Mouse (Mus musculus) lung, postnatal 0 days (tissue): ENCODE results near the gene Cadps. TPM values are rescaled to one million over a fixed set of nuclear protein-coding genes. Genes with fewer than 3 reads are reported as not detected.

Source experiments
- ATAC-seq: fragments of 200-750 bp; cut with Nextera tagmentation; 2 replicates; pipeline ENCODE4 v1.8.0; 2017; ENCODE audit warnings: moderate library complexity
- DNase-seq: peaks from one replicate; pipeline ENCODE4 v3.0.0-alpha.2; 2016; ENCODE audit warnings: low spot score
- H3K27ac ChIP-seq: fragments of 300-500 bp; sonication (generic); 2 replicates; pipeline ENCODE4 v1.5.1; 2014; ENCODE audit warnings: antibody characterized with exemption, mild to moderate bottlenecking, low read length, mixed read lengths
- H3K27me3 ChIP-seq: fragments of 300-500 bp; sonication (generic); replicated peaks from 2 replicates; pipeline ENCODE4 v1.6.1; 2014; ENCODE audit warnings: low read length, mixed read lengths; ENCODE audit not compliant: insufficient read depth
- H3K36me3 ChIP-seq: fragments of 300-500 bp; sonication (generic); 2 replicates; pipeline ENCODE4 v1.6.1; 2014; ENCODE audit warnings: low read length, mixed read lengths; ENCODE audit not compliant: insufficient read depth
- H3K4me1 ChIP-seq: fragments of 300-500 bp; sonication (generic); 2 replicates; pipeline ENCODE4 v1.6.1; 2014; ENCODE audit warnings: antibody characterized with exemption, low read depth, low read length, mixed read lengths; ENCODE audit not compliant: insufficient read depth
- H3K4me2 ChIP-seq: fragments of 300-500 bp; sonication (generic); replicated peaks from 2 replicates; pipeline ENCODE4 v1.6.1; 2014; ENCODE audit warnings: low read depth, mild to moderate bottlenecking, low read length, moderate library complexity, mixed read lengths
- H3K4me3 ChIP-seq: fragments of 300-500 bp; sonication (generic); 2 replicates; pipeline ENCODE4 v1.5.1; 2014; ENCODE audit warnings: low read depth, low read length
- H3K9ac ChIP-seq: fragments of 300-500 bp; sonication (generic); replicated peaks from 2 replicates; pipeline ENCODE4 v1.6.1; 2014; ENCODE audit warnings: low read depth, mild to moderate bottlenecking
- H3K9me3 ChIP-seq: fragments of 300-500 bp; sonication (generic); 2 replicates; pipeline ENCODE4 v1.6.1; 2016; ENCODE audit warnings: low read length, mixed read lengths
- CTCF ChIP-seq: IDR thresholded peaks from 2 replicates; pipeline ENCODE4 v1.5.1; 2016; ENCODE audit warnings: antibody characterized with exemption, mild to moderate bottlenecking
- EP300 ChIP-seq: IDR thresholded peaks from 2 replicates; pipeline ENCODE4 v1.6.1; 2016; ENCODE audit warnings: antibody characterized with exemption, mild to moderate bottlenecking, control low read depth
- WGBS: fragments of 180-500 bp; shearing (Covaris S2); extraction: QIAGEN DNeasy Blood & Tissue Kit; methylation state at CpG from one replicate; pipeline ENCODE4 v1.1.7; 2014; 5-methylcytosine and 5-hydroxymethylcytosine counted together
- polyA plus RNA-seq: library from polyadenylated mRNA; unstranded; fragments of >200 nt; fragmentation: Nextera tagmentation; extraction: Ambion mirVana; gene quantifications from 2 replicates; pipeline ENCODE4 v1.2.1, GENCODE M21; 2015

Cadps gene
- polyA plus RNA-seq, 1 experiment from 2014 or later = 0.16 TPM

DNA sequence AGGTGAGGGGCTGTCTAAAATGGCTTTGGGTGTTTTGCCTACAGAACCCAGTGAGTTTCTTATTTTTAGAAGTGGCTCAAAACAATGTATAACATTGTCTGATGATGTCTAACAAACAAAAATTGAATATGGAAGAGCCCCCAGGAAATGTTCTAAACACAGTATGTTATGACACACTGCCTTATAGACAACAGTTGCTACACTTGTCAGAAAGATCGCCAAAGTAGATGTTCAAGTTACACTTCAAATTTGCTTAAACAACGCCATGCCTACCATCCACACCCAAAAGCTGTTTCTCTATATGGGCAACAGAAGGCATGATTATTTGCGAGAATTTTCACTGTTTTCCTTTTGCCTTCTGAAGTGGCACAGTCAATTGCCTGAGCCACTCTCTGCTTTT, 10.8 kb downstream of the Cadps start:
- Histone ChIP-seq H3K4me1 (no peaks in the 10 kb centered on the region), H3K9ac (no peak overlapping the region), H3K36me3 (no peaks in the 10 kb centered on the region), H3K27me3 (no peaks in the 10 kb centered on the region), H3K4me2 (no peak overlapping the region), H3K27ac (no peak overlapping the region), H3K4me3 (no peak overlapping the region), H3K9me3 (no peaks in the 10 kb centered on the region)
- no peak for TF ChIP-seq CTCF
- no peak for TF ChIP-seq EP300
- no peak for DNase-seq
- 72% methylated on average over 3 of the region's 3 CpGs for WGBS
- ATAC-seq = no peak

DNA sequence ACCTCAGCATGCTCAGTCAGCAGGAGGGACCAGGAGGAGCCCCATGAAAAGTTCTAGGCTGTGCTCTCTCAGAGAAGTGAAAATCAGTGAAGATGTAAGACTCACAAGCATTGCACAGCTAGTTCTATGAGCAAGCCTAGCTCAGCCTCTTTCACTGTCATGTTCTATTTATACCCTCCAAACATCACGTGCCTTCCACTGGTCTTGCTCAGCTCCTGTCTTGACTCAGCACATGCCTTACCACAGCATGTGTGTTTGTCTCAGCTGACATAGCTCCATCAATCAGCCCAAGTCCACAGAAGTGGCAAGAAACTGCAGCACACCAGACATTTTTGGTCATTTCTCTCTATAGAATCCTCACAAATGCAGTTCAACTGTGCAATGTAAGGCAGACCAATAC, 19.9 kb downstream of the Cadps start:
- H3K4me2 ChIP-seq = no peak overlapping the region
- no peaks in the 10 kb centered on the region for H3K4me1 ChIP-seq
- no peak overlapping the region for H3K9ac ChIP-seq
- no peaks in the 10 kb centered on the region for H3K27me3 ChIP-seq
- DNase-seq = no peak
- ATAC-seq = no peak
- 23% methylated on average over 1 of the region's 1 CpGs for WGBS
- H3K4me3 ChIP-seq = no peak overlapping the region
- no peaks in the 10 kb centered on the region for H3K9me3 ChIP-seq
- H3K27ac ChIP-seq = no peak overlapping the region
- TF ChIP-seq EP300 (no peak), CTCF (no peak)
- no peaks in the 10 kb centered on the region for H3K36me3 ChIP-seq

DNA sequence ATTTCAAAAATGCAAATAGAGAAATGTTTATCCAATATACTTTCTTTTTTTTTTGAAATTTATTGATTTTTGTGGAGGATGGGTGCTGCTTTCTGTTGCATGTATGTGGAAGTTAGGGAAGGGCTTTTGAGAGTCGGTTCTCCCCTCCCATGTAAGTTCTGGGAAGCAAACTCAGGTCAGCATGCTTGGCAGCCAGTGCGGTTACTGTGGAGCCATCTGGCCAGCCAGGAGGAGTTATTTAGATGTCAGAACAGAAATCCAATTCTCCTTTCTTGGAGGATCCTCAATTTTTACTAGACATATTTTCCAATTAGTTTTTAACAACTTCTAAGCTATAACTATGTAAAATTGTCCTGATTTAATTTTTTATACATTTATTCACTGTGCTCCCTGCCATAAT, 21.8 kb downstream of the Cadps start:
- no peaks in the 10 kb centered on the region for H3K4me1 ChIP-seq
- H3K4me3 ChIP-seq = no peak overlapping the region
- no peak overlapping the region for H3K27ac ChIP-seq
- H3K36me3 ChIP-seq = no peaks in the 10 kb centered on the region
- H3K4me2 ChIP-seq = no peak overlapping the region
- H3K27me3 ChIP-seq = no peaks in the 10 kb centered on the region
- H3K9me3 ChIP-seq = no peaks in the 10 kb centered on the region
- no peak for DNase-seq
- 71% methylated on average over 2 of the region's 2 CpGs for whole genome bisulfite sequencing
- ATAC-seq = no peak
- no peak overlapping the region for H3K9ac ChIP-seq
- no peak for TF ChIP-seq EP300
- TF ChIP-seq CTCF = no peak

DNA sequence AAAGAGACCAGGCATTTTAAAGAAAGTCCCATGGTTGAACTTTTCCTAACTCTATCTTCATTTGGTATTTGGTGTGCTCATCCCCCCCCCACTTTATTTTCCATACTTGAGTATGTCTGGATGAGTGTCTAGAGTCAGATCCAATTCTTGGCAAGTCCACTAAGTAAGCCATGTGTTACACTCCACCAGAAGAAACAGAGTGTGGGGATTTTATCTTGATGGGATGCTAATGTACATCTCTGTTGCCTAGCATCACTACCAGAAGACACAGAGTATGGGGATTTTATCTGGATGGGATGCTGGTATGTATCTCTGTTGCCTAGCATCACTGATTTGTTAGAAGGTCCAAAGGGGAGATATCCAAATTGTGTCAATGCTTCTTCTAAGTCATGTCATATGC, 24.0 kb downstream of the Cadps start:
- no peak overlapping the region for H3K9ac ChIP-seq
- no peaks in the 10 kb centered on the region for H3K9me3 ChIP-seq
- no peak for ATAC-seq
- no peak overlapping the region for H3K4me2 ChIP-seq
- no peak for TF ChIP-seq CTCF
- no peak for TF ChIP-seq EP300
- no peak overlapping the region for H3K27ac ChIP-seq
- H3K4me1 ChIP-seq = no peaks in the 10 kb centered on the region
- no peak overlapping the region for H3K4me3 ChIP-seq
- no peaks in the 10 kb centered on the region for H3K27me3 ChIP-seq
- DNase-seq = no peak
- H3K36me3 ChIP-seq = no peaks in the 10 kb centered on the region

DNA sequence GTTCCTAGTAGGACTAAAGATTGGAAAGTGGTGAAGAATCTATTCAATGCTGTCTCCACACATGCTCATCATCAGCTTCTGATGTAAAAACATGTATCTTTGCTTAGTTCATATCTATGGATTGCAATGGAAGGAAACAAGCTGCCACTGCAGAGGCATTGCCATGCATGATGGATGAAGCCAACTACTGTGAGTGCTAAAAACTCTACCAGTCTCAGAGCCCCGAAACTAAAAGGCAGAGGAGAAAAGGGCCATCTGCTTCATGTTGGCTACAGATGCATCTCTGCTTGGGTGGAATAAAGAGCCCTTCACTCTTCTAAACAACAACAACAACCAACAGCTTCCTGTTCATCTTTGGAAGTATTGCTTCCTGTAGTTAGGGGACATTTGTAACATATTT, 38.6 kb downstream of the Cadps start:
- no peak overlapping the region for H3K9ac ChIP-seq
- H3K27me3 ChIP-seq = no peaks in the 10 kb centered on the region
- TF ChIP-seq EP300 = no peak
- TF ChIP-seq CTCF = no peak
- H3K4me1 ChIP-seq = no peaks in the 10 kb centered on the region
- DNase-seq (no peak), ATAC-seq (no peak)
- no peaks in the 10 kb centered on the region for H3K36me3 ChIP-seq
- H3K27ac ChIP-seq = no peak overlapping the region
- H3K4me3 ChIP-seq = no peak overlapping the region
- 46% methylated on average over 1 of the region's 1 CpGs for WGBS
- H3K4me2 ChIP-seq = no peak overlapping the region
- H3K9me3 ChIP-seq = no peaks in the 10 kb centered on the region

DNA sequence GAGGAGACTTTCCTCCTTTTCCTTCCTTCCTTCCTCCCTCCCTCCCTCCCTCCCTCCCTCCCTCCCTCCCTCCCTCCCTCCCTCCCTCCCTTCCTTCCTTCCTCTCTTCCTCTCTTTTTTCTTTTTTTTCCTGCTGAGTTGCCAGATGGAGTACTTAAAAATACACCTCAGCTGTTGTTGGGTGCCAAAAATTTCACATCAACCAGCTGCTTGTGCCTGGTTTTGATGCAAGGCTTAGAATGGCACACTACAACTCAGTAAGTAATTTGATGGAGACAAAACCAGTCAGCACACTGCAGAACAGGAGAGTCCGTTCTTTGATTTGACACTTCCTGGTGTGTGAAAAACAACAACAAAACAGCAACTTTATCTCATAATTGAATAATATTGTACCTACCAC, 42.9 kb downstream of the Cadps start:
- Histone ChIP-seq H3K9me3 (no peaks in the 10 kb centered on the region), H3K4me1 (no peaks in the 10 kb centered on the region), H3K4me2 (no peak overlapping the region), H3K9ac (no peak overlapping the region), H3K27ac (no peak overlapping the region), H3K4me3 (no peak overlapping the region), H3K36me3 (no peaks in the 10 kb centered on the region), H3K27me3 (no peaks in the 10 kb centered on the region)
- ATAC-seq = no peak
- no peak for DNase-seq
- no peak for TF ChIP-seq CTCF
- no peak for TF ChIP-seq EP300
- WGBS = 72% methylated on average over 1 of the region's 1 CpGs

DNA sequence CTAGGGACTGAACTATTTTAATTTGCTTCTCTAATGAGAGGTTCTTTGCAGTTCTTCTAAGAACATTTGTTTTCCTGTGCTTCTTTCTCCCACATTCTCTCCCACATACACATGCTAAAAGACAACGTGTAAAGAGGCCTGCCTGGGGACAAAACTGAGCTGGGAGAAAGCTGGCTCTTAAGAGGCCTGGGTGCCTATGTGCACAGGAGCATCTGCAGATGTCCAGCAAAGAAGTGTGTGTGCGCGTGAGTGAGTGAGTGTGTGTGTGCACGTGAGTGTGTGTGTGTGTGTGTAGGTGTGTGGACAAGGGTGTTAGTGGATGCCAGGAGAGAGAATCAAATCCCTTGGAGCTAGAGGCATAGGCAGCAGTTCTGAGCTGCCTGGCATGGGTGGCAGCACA, 44.9 kb downstream of the Cadps start:
- Histone ChIP-seq H3K4me1 (no peaks in the 10 kb centered on the region), H3K27me3 (no peaks in the 10 kb centered on the region), H3K36me3 (no peaks in the 10 kb centered on the region), H3K27ac (no peak overlapping the region), H3K9ac (no peak overlapping the region), H3K4me3 (no peak overlapping the region), H3K9me3 (no peaks in the 10 kb centered on the region), H3K4me2 (no peak overlapping the region)
- ATAC-seq (no peak), DNase-seq (no peak)
- TF ChIP-seq EP300 = no peak
- WGBS = 77% methylated on average over 4 of the region's 4 CpGs
